Mouse (Mus musculus) heart, adult 2 months (tissue): ENCODE measurements at regions not wholly inside any gene's neighbourhood (a gene's known extent, or its start where the extent isn't known, plus 50 kb on each side); places are given as distances from the start of the nearest gene placed in this dataset.

Source experiments
- CTCF ChIP-seq: fragments of 200-600 bp; IDR thresholded peaks from 2 replicates; pipeline ENCODE4 v1.8.1; 2022; ENCODE audit warnings: antibody characterized with exemption, mild to moderate bottlenecking, moderate library complexity
- EP300 ChIP-seq: fragments of 200-500 bp; IDR thresholded peaks from 2 replicates; pipeline ENCODE4 v1.6.1; 2011; ENCODE audit warnings: low read depth, low read length, control low read depth; ENCODE audit not compliant: insufficient read depth
- POLR2A ChIP-seq: fragments of 200-500 bp; IDR thresholded peaks from 2 replicates; pipeline ENCODE4 v1.6.1; 2011; ENCODE audit warnings: mild to moderate bottlenecking, low read depth, low read length, control low read depth; ENCODE audit not compliant: insufficient read depth

DNA sequence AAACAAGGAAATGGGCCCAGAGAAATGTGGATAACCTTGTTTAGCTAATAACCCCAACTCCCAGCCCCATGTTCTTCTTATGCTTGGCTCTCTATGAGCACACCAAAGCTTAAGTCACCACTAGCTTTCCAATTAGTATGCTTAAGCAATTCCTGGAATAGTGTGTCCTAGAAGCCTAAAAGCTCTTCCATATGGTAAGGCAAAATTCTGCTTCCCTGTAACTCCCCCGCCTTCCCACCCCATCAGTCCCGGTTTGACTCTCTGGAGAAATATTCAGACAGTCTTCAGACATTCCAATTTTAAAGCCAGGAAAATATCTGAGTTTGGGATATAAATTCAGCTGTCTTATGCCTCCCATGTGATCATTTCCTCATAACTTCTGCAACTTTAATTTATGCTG lies 120.6 kb upstream of the Fmr1 start:
- TF ChIP-seq CTCF = no peak
- no peak for TF ChIP-seq EP300
- no peak for TF ChIP-seq POLR2A
